ENCODE assay signal across 21 mouse cellular contexts in genomic region chrX:168350431-168350830, GRCm38 (mm10).
DNase-seq lines count a peak whose midpoint lies in the region; ATAC-seq and TF ChIP-seq lines count a peak whose summit lies in the region.
"Had no signal": no experiment of that assay in that cellular context is flagged by ENCODE, and none has a peak within 500 bp of the region (broad histone marks: within the 10 kb centered on the region; RNA-seq: fewer than 3 reads in every experiment).

No protein-coding gene starts in this region.

- no peak for TF ChIP-seq CTCF in forebrain, postnatal 0 days (IDR thresholded peaks at IDR 0.05; ENCODE audit: low read depth)

- H3K4me2 ChIP-seq in forebrain, postnatal 0 days (ENCODE audit: low read depth), result no peak overlapping the region
- no peak overlapping the region for H3K4me2 ChIP-seq in forebrain, embryonic 16.5 days (ENCODE audit: low read length)
- H3K4me2 ChIP-seq in kidney, embryonic 16.5 days (replicated peaks; ENCODE audit: low read depth, low read length), result no peak overlapping the region
- H3K4me2 ChIP-seq: forebrain, embryonic 13.5 days; hindbrain, embryonic 12.5 days had no signal

- DNase-seq in forebrain, postnatal 0 days, result peak; percentile 3
- DNase-seq in kidney, postnatal 36 days, result no peak
- DNase-seq in right cerebral cortex, adult 2 months (ENCODE audit: low spot score in 2 of 2), result peak; percentile 2 to 3
- no peak for DNase-seq in right cerebral cortex, postnatal 4 days
- no peak for DNase-seq in B cell, adult 2 months
- DNase-seq: adrenal gland, postnatal 14 days; cerebellum, adult 18-20 months; cerebellum, adult 9-11 months; cerebellum, postnatal 36 days; gastrocnemius, postnatal 10 days; heart, adult 18-20 months; heart, postnatal 10 days; heart, postnatal 4 days had no signal

- no peaks in the 10 kb centered on the region for H3K27me3 ChIP-seq in forebrain, postnatal 0 days (ENCODE audit: insufficient read depth, low read length)
- no peaks in the 10 kb centered on the region for H3K27me3 ChIP-seq in forebrain, embryonic 16.5 days (replicated peaks; ENCODE audit: control insufficient read depth, insufficient read depth, low read length)
- H3K27me3 ChIP-seq in kidney, embryonic 16.5 days (ENCODE audit: insufficient read depth, low read length), result no peaks in the 10 kb centered on the region; the same call in 1 of the 2 replicates
- H3K27me3 ChIP-seq: forebrain, embryonic 13.5 days had no signal

- H3K36me3 ChIP-seq in forebrain, postnatal 0 days (ENCODE audit: insufficient read depth), result no peaks in the 10 kb centered on the region
- H3K36me3 ChIP-seq in forebrain, embryonic 16.5 days (ENCODE audit: control insufficient read depth, insufficient read depth), result no peaks in the 10 kb centered on the region
- no peaks in the 10 kb centered on the region for H3K36me3 ChIP-seq in kidney, embryonic 16.5 days (ENCODE audit: insufficient read depth, low read length)
- H3K36me3 ChIP-seq: embryonic facial prominence, embryonic 10.5 days; heart, embryonic 10.5 days; hindbrain, embryonic 12.5 days had no signal

- no peaks in the 10 kb centered on the region for H3K4me1 ChIP-seq in forebrain, postnatal 0 days (ENCODE audit: insufficient read depth)
- H3K4me1 ChIP-seq in forebrain, embryonic 16.5 days (replicated peaks; ENCODE audit: control insufficient read depth, insufficient read depth, low read length), result no peaks in the 10 kb centered on the region
- no peaks in the 10 kb centered on the region for H3K4me1 ChIP-seq in kidney, embryonic 16.5 days (ENCODE audit: insufficient read depth, low read length)
- H3K4me1 ChIP-seq: embryonic facial prominence, embryonic 10.5 days; forebrain, embryonic 13.5 days; heart, embryonic 10.5 days; hindbrain, embryonic 12.5 days had no signal

- peak; percentile 40; the same call in 1 of the 2 replicates for ATAC-seq in forebrain, postnatal 0 days
- no peak for ATAC-seq in forebrain, embryonic 16.5 days
- ATAC-seq in kidney, embryonic 16.5 days (ENCODE audit: low FRiP score, low TSS enrichment), result no peak
- ATAC-seq: activated CD4-positive, CD25-positive, alpha-beta regulatory T cell, adult 4 months; forebrain, embryonic 13.5 days; hindbrain, embryonic 16.5 days had no signal

- H3K27ac ChIP-seq in forebrain, postnatal 0 days (ENCODE audit: low read depth, low read length), result no peak overlapping the region
- no peak overlapping the region for H3K27ac ChIP-seq in forebrain, embryonic 16.5 days (ENCODE audit: low read length)
- H3K27ac ChIP-seq in kidney, embryonic 16.5 days (ENCODE audit: low read length), result peak overlapping the region; percentile 44; the same call in 1 of the 2 replicates
- H3K27ac ChIP-seq: embryonic facial prominence, embryonic 10.5 days; forebrain, embryonic 13.5 days; heart, embryonic 10.5 days; hindbrain, embryonic 12.5 days had no signal

- H3K9me3 ChIP-seq in forebrain, postnatal 0 days (ENCODE audit: low read length), result no peaks in the 10 kb centered on the region
- H3K9me3 ChIP-seq in forebrain, embryonic 16.5 days (ENCODE audit: control insufficient read depth, low read length), result no peaks in the 10 kb centered on the region
- H3K9me3 ChIP-seq in kidney, embryonic 16.5 days (ENCODE audit: low read length), result no peaks in the 10 kb centered on the region
- H3K9me3 ChIP-seq: embryonic facial prominence, embryonic 10.5 days; forebrain, embryonic 13.5 days; heart, embryonic 10.5 days; hindbrain, embryonic 12.5 days had no signal

- WGBS in forebrain, postnatal 0 days, result 77% methylated on average over 2 of the region's 2 CpGs
- 86% methylated on average over 2 of the region's 2 CpGs for WGBS in forebrain, embryonic 16.5 days
- 81% methylated on average over 2 of the region's 2 CpGs for WGBS in kidney, embryonic 16.5 days

- no peak overlapping the region for H3K9ac ChIP-seq in forebrain, postnatal 0 days
- H3K9ac ChIP-seq in forebrain, embryonic 16.5 days (replicated peaks; ENCODE audit: low read depth, low read length), result no peak overlapping the region
- H3K9ac ChIP-seq in kidney, embryonic 16.5 days (replicated peaks; ENCODE audit: low read length), result no peak overlapping the region
- H3K9ac ChIP-seq: forebrain, embryonic 13.5 days; hindbrain, embryonic 12.5 days had no signal

- H3K4me3 ChIP-seq in forebrain, postnatal 0 days (ENCODE audit: low read depth, low read length), result no peak overlapping the region
- no peak overlapping the region for H3K4me3 ChIP-seq in forebrain, embryonic 16.5 days (replicated peaks; ENCODE audit: low read length)
- no peak overlapping the region for H3K4me3 ChIP-seq in kidney, embryonic 16.5 days (ENCODE audit: low read length)
- H3K4me3 ChIP-seq: embryonic facial prominence, embryonic 10.5 days; forebrain, embryonic 13.5 days; heart, embryonic 10.5 days; hindbrain, embryonic 12.5 days had no signal

Comparison
In these comparisons a context has a peak if more than half of its experiments do, and no peak if none do; other contexts are left out.
1. DNase-seq: peak in forebrain, postnatal 0 days (single experiment) and right cerebral cortex, adult 2 months (2 of 2); none in kidney, postnatal 36 days (0 of 2), right cerebral cortex, postnatal 4 days (single experiment) and B cell, adult 2 months (0 of 2).